Mouse (Mus musculus) heart, adult 2 months (tissue): Measurements from ENCODE around the gene Wdr20.

ENCODE experiments used
- EP300 ChIP-seq: fragments of 200-500 bp; IDR thresholded peaks from 2 replicates; pipeline ENCODE4 v1.6.1; 2011; ENCODE audit warnings: low read depth, low read length, control low read depth; ENCODE audit not compliant: insufficient read depth
- POLR2A ChIP-seq: fragments of 200-500 bp; IDR thresholded peaks from 2 replicates; pipeline ENCODE4 v1.6.1; 2011; ENCODE audit warnings: mild to moderate bottlenecking, low read depth, low read length, control low read depth; ENCODE audit not compliant: insufficient read depth

GRCm38 (mm10) chr12:110753976-110754375, 16.2 kb downstream of the Wdr20 start:
- no peak for TF ChIP-seq EP300
- TF ChIP-seq POLR2A: no peak
